Mouse (Mus musculus): ENCODE data around the gene Crip2.
A peak's percentile ranks its signal among the peaks of the same experiment; 100 is the strongest.

The Crip2 gene

DNA sequence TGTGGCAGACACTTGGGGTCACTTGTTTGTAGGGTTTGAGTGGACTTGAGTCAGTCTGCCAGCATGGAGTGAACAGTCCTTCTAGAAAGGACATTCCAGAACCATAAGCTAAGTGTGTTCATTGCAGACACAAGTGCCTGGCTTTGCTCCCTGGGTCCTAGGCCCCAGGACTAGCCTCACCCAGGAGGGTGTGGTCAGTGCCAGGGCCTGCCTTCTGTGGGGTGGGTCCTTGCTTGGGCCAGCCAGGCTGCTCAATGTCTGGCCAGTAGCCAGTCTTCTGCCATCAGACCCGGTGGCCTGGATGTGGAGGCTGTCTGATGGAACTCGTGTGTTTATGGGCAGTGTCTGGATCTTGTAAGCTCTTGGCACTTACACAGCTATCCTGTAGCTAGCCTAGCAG, 7.5 kb upstream of the Crip2 start:
- no peak for DNase-seq

DNA sequence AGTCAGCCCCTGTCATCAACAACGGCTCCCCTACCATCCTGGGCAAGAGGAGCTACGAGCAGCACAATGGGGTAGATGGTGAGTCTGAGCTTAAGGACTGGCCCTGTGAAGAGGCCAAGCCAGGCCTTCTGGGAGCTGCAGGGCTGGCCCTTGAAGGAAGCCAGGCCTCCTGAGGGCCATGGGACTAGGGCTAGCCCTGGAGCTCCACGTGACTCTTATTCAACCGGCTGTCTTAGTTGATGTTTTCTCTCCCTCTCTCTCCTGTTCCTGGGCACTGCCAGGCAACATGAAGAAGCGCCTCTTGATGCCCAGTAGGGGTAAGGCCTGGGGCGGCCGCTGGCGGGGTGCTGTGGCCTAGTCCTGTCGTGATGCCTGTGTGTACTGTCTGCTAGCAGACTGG, 6.8 kb upstream of the Crip2 start:
- DNase-seq, result no peak

DNA sequence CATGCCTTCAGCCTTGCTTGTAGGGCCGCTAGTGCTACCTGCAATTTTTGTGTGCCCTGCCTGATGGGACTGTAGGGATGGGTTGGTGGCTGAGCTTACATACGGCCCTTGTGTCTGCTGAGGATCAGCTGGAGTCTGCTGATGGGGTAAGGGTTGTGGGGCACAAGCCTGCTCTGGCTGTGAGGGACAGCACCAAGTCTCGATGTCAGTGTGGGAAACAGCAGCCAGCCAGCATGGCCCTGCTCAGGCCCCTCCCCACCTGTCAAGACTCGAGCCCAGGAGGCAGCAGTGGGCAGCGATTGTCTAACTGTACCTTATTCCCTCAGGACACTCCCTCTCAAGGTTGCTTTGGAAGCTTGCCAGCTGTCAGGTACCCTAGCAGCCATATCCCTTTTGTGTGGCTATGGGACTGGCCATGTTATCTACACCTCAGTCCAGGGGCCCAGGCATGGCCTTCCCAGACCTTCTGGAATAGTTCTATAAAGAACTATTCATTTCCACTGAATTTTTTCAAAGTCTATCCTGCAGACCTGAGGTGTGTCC, 6.1 kb upstream of the Crip2 start:
- DNase-seq, result no peak

DNA sequence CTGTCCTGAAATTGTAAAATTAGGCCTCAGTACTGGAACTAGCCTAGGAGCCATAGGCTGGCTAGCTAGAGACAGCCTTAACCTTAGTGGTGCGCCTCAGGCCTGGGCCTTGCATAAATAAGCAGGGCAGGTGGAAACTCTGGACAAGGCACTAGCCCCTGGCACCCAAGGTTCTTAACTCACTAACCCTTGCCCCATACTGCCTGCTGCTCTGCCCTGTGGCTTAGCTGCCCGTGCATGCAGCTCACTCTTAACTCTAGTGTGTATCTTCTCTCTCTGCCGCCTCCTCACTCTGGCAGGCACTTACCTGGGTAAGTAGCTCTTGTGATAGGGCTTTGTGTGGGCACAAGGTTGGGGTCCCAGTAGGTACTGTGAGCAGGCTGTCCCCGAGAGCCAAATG, 5.5 kb upstream of the Crip2 start:
- DNase-seq, result no peak

DNA sequence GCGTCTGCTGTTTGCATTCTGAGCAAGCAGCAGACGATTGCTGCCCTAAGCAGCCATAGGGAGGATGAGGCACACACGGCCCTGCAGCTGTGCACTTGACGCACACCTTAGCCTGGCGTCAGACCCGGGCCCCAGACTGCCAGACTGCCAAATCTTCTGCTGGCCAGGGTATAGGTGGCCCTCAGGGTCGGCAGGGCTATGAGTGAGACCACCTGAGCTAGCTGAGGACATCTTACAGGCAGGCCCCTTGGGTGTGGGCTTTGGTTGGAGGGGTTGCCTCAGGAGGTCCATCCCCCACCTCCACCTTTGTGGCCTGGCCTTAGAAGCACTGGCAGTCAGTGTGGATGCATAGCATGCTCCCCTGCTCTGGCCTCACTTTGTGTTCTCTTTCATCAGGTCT, 4.6 kb upstream of the Crip2 start:
- no peak for DNase-seq

DNA sequence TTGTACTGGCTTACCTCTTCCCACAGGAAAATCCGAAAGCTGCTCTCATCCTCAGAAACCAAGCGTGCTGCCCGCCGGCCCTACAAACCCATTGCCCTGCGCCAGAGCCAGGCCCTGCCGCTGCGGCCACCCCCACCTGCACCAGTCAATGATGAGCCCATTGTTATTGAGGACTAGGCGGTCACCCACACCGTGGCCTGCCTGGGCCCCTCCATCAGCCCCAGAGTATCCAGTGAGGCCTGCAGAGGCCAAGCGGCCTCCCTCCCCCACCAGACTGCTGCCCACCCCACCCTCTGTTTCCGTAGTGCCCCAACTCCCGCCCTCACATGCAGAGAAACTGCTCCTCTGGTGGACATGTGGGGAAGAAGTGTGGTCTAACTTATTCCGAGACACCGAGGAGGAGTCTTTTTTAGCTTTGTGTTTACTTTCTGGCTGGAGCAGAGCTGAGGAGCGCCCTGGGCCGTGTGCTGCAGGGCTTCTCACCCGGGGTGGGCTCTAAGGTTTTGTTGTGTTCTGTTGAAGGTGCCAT, 3.5 kb upstream of the Crip2 start:
- DNase-seq, result no peak

DNA sequence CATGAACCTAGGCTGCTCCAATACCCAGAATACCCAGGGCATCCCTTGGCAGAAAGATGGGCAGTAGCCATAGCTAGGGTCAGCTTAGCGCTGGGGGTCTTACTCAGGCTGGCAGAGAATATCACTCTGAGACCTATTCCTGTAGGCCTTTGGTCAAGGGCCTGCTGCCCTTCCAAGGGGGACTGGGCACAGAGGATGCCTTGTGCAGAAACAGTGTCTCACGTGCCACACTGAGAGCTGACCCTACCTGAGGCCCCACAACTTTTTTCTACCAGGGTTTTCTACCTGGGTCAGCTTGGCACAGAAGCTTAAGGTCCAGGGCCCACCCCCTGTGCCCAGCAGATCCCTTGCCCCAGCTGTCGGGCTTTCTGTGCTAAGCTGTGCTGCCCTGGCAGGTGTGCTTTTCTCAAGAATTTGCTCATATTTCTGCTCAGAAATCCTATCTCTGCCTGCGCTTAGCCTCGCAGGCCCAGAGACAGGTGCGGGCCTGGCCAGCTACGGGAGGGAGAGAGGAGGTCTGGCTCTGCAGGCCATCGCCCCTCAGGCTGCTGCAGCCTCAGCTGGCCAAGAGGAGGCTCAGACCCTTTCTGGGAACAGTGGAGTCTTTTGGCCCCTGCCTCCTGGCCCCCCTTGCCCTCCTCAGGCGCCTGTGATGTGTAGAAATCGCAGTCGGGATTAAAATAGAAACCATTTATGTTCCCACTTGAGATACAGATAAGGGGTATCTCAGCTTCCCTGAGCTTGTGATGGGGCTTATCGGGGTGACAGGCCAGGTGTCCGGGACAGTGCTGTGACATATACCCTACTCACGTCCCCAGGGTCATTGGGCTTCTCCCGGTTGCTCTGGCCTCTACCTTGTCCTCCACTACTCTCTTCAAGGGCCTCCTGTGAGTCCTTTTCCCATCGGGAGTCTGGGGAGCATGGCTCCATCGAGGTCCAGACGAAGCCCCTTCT, 2.5 kb upstream of the Crip2 start:
- no peak for DNase-seq

DNA sequence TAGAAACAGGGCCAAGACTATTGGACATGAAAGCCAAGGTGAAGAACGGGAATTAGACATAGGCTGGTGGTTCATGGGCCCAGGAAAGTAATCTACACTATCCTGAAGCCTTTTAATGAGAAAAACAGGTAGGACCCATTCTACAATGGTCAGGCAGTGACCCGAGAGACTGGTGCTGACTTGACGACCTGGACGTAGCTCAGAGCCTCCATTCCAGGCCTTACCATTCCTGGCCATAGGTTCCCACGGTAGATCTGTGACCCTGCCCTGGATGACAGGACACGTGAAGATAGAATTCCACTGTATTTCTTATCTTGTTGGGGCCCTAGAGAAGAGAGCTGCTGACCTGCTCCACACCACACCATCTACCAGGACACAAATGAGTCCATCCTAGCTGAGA, 1.7 kb upstream of the Crip2 start:
- no peak for DNase-seq

DNA sequence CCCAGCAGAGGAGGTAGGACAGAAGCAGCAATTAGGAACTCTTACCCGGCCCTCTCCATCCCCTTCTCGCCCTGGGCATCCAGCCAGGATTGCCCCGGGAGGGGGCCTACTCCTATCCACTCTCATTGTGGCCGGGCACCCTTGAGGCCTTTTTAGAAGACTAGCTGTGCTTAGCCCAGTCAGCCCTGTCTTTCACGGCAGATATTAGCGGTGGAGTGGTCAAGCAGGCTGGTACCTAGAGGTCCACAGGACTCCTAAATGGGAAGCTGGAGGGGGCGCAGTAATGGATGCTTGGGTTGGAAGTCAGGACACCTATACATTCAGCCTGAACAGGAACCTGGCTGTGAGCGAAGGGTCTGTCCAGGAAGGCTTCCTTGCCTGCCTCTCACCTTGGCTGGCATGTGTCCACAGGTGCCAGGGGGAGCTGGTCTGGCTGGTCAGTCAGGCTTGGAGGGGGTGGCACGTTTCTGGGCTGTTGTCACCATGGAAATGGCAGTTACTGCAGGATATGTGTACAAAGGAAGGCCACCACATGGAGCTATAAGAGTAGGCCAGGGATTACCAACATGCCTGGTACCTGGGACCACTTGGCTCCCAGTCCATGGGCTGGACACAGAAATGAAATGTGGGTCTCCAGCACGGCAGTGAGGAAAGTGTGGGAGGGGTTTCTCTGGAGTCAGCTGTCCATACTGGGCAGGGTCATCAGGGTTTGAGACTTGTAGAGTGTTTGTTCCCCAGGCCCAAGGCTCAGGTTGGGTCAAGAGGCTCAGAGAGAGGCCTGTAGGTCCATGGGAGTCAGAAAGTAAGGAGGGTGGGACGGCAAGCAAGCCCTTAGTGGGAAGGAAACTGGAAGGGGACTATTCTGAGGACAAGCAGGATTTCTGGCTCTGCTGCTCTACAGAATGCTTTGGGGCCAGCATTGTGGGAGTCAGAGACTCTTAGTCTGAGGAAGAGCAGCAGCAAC, 853 bp upstream of the Crip2 start:
- DNase-seq, result peak; percentile 57

DNA sequence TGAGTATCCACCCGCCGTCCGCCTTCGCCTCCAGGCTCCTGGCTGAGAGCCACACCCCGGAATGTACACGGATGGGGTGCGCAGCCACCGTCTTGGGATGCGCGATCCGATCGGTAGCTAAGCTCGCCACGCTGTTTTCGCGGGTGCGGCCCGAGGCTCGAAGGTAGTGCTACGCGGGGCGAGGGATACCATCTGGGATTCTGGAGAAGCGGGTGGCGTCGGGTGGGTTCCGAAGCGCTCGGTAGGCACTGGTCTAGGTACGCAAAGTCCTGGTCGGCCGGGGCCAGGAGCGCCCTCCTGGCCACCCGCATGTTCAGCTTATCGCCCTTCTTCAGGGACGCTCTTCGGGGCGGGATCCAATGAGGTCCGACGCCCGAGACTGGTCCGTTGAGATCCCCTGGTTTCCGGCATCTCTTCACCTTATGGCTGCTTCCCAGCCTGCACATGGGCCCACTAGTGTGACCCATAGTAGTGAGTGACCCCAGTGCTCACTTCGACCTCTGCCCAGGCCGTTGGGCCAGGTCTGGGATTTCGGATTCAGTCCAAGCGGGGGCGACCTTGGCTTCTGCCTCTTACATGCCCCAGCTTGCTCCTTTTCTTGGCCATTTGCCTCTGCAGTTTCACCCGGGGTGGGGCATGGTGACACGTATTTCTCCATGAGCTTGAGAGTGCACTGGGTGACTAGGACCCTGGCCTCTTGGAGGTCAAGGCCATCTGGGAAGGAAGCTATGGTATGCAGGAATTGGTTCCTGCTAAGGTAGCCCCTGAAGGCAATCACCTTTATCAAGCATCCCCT, 778 bp downstream of the Crip2 start:
- DNase-seq, result no peak

DNA sequence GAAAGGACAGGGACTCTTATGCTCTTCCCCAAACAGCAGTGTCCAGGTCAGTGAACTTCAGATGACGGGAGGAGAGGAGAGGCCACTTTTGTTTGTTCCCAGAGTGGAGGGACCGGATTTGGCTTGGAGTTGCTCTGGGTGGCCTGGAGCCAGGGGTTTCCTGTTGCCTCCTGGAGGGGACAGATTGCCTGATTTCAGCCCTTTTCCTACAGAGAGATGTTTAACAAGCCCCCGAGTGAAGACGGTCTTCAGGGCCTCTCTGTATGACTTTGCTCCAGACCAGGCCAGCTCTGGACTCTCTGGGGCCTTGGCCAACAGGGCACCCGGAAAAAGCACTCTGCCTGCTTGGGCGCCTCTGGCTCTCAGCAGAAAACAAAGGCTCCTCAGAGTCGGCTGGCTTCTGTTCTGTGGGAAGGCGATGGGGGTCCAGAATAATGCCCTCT, 1.5 kb downstream of the Crip2 start:
- DNase-seq, result peak; percentile 52

DNA sequence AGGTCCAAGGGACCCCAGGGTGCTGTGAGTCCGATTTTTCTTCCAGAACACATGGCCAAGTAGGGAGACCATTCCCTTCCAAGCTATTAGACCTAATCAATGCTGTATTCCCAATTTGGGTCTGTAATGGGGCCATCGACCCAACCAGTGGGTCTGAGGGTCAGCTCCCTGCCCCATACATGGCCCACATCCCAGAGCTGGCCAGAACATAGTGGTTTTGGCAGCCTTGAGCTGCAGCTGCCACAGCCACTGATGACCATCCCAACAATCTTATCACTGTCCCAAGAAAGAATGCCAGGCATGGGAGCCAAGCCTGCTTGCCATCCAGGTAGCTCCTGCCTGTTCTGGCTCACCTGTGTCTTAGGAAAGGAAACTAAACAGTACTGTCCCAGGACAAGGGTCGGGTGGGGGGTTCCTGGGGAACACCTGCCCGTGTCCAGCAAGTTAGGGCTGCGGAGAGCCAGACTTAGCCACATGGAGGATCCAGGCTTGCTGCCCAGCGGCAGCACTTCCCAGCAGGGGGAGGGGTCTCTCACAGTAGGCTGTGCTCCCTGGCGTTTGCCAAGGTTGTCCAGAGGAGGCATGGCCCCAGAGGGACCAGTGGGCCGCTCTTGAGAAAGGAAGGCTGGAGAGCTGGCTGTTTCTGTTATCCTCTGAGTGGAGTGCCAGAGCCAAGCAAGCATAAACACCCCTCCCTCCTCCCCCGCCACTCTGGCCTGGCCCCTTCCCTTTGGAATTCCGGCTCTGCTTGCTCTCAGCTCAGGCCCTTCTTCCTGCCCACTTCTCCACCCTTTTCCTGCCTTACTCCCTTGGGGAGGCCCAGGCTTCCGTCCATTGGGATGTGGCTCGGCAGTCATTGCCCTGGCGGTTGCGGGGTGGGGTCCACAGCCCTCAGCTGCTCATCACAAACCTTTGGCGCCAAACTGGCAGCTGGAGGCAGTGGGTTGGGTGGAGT, 2.3 kb downstream of the Crip2 start:
- DNase-seq, result peak; percentile 58

DNA sequence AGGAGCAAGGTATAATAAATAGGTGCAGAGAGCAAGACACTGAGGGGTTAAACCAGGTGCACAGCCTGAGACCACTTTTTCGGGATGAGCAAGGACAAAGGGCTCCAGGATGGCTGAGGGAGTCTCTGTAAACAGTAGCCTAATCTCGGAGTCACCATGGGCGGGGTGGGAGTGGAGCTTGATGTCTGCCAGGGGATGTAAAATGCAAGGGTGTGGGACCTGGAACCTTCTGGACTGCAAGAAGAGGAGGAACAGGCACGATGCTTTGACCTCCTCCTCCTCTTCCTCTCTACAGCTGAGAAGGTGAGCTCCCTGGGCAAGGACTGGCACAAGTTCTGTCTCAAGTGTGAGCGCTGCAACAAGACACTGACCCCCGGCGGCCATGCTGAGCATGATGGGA, 3.1 kb downstream of the Crip2 start:
- no peak for DNase-seq

DNA sequence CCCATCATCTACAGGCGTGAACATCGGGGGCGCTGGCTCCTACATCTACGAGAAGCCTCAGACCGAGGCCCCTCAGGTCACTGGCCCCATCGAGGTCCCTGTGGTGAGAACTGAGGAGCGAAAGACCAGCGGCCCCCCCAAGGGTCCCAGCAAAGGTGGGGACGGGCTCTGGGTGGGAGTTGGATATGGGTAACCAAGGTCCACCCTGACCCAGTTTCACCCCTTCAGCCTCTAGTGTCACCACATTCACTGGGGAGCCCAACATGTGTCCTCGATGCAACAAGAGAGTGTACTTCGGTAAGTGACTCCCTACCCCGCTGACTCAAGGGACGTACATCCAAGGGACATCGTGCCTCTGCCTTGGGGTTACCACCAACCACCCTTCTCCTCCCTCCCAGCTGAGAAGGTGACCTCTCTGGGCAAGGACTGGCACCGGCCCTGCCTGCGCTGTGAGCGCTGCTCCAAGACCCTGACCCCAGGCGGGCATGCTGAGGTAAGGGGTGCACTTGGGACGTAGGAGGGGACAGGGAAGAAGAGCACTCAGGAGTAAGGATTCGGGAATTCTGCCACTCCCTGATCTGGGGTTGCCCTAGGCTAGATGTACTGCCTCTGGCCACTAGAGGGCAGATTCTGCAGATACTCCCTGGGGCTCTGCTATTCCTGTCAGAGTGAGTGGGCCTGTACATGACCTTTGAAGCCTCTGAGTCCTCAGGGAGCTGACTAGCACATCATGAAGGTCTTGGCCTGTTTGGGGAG, 4.1 kb downstream of the Crip2 start:
- no peak for DNase-seq

DNA sequence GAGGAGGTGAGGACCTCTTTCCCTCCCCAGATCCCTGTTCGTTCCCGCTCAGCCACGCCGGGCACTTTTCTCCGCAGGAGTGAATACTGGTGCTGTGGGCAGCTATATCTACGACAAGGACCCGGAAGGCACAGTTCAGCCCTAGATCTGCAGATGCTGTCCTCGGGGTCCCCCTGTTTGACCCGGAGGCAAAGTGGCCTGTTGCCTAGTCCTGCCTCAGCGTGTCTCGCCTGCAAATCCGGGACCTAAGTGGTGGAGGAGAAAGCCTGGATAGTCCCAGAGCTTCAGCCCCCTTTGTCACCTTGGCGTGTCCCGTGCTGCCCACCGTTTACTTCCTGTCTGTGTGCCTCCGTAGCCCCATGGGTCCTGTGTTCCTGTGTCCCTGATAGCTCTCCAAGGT, 4.8 kb downstream of the Crip2 start:
- no peak for DNase-seq

DNA sequence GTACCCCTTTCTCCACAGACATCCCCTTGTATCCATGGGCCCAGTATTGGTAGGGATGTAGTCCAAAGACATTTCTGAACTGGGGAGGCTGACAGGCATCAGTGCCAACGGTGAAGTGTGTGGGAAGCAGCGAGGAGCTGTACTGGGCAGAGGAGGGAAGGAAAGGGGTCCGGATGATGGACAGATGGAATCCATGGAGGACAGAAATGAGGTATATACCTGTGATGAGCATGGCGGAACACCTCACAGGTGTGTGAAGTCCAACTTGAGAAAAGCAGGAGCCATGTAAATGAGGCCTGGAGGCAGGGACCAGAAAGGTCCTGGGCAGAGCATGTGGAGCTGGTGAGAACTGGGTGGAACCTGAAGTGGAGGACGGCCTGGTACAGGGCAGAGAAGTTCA, 5.6 kb downstream of the Crip2 start:
- no peak for DNase-seq

DNA sequence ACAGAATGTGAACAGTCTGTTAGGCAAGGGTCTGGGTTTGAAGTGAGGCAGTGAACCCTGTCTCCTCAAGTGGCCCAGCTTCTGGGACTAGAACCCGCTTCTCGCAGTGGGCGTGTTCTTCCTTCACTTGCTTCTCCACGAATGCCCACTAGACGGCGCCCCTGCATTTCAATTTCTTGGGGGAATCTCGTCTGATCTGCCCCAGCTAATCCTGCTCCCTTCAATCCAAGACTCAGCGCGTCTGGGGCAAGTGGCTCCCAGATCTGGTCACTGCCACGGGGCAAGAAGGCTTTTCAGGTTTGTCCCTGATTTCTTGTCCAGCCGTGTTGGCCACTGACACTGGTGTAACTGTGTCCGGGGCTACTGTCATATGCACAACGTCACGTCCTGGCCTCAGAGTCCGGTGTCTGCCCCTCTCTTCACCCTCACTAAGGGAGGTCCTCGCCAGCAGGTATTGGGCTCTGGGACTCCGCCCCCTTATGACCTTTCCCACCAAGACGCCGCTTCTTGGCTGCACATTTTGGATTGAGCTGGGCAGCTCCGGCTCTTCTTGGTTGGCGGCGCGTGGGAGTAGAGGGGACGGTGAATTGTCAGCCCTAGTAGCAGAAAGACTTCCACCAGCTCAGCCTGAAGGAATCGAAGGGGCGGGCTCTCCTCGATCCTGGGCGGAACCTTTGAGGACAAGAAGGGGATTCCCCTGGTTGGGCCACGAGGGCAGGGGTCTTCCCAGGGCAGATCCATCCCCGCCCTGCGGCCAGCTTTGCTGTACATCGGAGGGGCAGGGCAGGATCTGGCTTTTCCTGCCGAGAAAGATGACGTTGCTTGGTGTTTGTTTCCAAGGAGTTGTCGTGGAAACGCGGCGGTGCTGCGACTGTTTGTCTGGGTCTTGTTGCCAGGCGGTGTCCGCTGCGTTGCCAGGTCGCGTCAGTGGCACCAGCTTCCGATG, 6.3 kb downstream of the Crip2 start, which contains the start of gene Crip1:
Crip1 (plus strand) TSS at position 205 of the 946 bp plus-strand sequence.
- DNase-seq, result peak; percentile 84

DNA sequence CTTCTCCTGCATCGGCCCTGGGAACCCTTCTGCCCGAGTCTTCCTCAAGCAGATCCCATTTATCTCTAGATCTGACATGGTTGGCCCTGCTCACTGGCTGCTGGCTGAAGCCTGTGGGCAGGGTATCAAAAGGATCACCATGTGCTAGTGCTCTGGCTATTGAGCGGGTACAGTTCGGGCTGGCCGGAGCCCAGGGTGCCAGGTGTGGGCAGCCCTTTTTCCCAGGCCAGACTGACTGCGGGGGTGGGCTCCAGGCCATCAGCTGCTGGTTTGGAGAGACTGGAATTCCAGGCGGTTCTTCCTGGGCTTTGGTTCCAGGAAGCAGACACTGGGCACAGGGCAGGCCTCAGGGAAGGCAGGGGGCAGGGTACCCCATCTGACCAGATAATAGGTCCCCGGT, 7.4 kb downstream of the Crip2 start:
- no peak for DNase-seq

Measured in right cerebral cortex, postnatal 4 days (tissue).